Mouse (Mus musculus) lung, postnatal 0 days (tissue): ENCODE results near the gene 2310061I04Rik.

Experiments used
- CTCF ChIP-seq: IDR thresholded peaks from 2 replicates; pipeline ENCODE4 v1.5.1; 2016; ENCODE audit warnings: antibody characterized with exemption, mild to moderate bottlenecking
- EP300 ChIP-seq: IDR thresholded peaks from 2 replicates; pipeline ENCODE4 v1.6.1; 2016; ENCODE audit warnings: antibody characterized with exemption, mild to moderate bottlenecking, control low read depth

DNA sequence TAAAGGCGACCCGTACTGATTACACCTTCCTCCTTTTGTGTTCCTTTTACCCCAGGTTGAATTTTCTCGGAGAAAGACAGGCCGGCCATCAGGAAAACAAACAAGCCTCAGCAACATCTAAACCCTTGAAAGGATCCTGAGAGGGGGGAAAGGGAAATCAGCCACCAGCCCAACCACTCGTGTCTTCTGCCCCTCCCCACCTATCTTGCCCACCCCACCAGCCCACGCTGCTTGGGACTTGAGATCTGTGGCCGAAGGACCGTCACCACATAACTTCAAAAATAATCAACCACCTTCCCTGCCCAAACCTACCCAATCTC, 19.9 kb upstream of the 2310061I04Rik start:
- TF ChIP-seq EP300: no peak
- no peak for TF ChIP-seq CTCF
